21 mouse cellular contexts compared by ENCODE assay signal in the genomic region with DNA sequence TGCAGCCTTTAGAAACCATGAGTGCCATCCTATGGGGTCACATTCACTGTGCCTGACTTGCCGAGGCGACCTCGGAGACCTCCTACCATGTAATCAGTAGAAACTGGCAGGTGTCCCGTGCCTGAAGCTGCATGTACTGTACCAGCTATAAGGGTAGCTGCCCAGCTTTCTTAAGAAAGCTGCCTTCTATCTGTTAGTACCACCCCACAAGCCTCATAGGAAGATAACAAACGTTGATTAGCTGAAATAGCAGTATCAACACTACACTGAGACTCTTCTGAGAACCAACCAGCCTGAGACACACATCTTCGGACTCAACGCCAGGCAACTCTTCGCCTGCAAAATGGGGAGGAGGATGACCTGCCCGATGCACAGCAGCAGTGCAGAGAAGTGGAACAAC.
DNase-seq lines count a peak whose midpoint lies in the region; ATAC-seq lines count a peak whose summit lies in the region.
"Had no signal": no experiment of that assay in that cellular context is flagged by ENCODE, and none has a peak within 500 bp of the region (broad histone marks: within the 10 kb centered on the region; RNA-seq: fewer than 3 reads in every experiment).

No protein-coding gene starts in this region.

- DNase-seq in c-Kit-positive CD71-positive TER-119-positive erythroid progenitor cells, embryonic 14.5 days (ENCODE audit: low spot score): peak; percentile 34
- DNase-seq in liver, embryonic 11.5 days (ENCODE audit: low spot score): no peak
- no peak for DNase-seq in right cerebral cortex, postnatal 10 days (ENCODE audit: low spot score in 2 of 2)
- DNase-seq in cerebellum, adult 9-11 months: no peak
- no peak for DNase-seq in cerebellum, adult 18-20 months
- DNase-seq in thymus, postnatal 25 days: no peak
- DNase-seq: adrenal gland, postnatal 14 days; cerebellum, adult 8-10 months; cerebellum, postnatal 36 days; gastrocnemius, postnatal 10 days; heart, adult 18-20 months; heart, postnatal 10 days; heart, postnatal 4 days had no signal

- WGBS in liver, embryonic 11.5 days: 76% methylated on average over 9 of the region's 9 CpGs
- WGBS in liver, embryonic 15.5 days (ENCODE audit: insufficient replicate concordance): 34% methylated on average over 9 of the region's 9 CpGs

- no peak overlapping the region for H3K27ac ChIP-seq in liver, embryonic 11.5 days (ENCODE audit: low read depth, low read length)
- no peak overlapping the region for H3K27ac ChIP-seq in liver, embryonic 15.5 days (replicated peaks)
- H3K27ac ChIP-seq: embryonic facial prominence, embryonic 10.5 days; forebrain, embryonic 10.5 days; forebrain, embryonic 15.5 days; heart, embryonic 10.5 days; hindbrain, embryonic 12.5 days; hindbrain, postnatal 0 days had no signal

- peak; percentile 80 for ATAC-seq in liver, embryonic 11.5 days (replicated peaks; ENCODE audit: low FRiP score)
- ATAC-seq in liver, embryonic 15.5 days (ENCODE audit: insufficient read depth): peak; percentile 74
- ATAC-seq in megakaryocyte progenitor cell, adult 5-6 weeks (replicated peaks; ENCODE audit: poor library complexity): peak; percentile 90
- ATAC-seq: forebrain, embryonic 15.5 days; hindbrain, postnatal 0 days had no signal

- H3K9ac ChIP-seq in liver, embryonic 11.5 days (ENCODE audit: low read depth, low read length): no peak overlapping the region
- no peak overlapping the region for H3K9ac ChIP-seq in liver, embryonic 15.5 days
- H3K9ac ChIP-seq: forebrain, embryonic 15.5 days; hindbrain, embryonic 12.5 days had no signal

- no peaks in the 10 kb centered on the region; the same call in 1 of the 2 replicates for H3K36me3 ChIP-seq in liver, embryonic 11.5 days (ENCODE audit: control insufficient read depth, insufficient read depth, low read length)
- H3K36me3 ChIP-seq in liver, embryonic 15.5 days (replicated peaks): no peaks in the 10 kb centered on the region; the same call in 1 of the 2 replicates

- no peak overlapping the region for H3K4me2 ChIP-seq in liver, embryonic 11.5 days
- peak overlapping the region; percentile 7; the same call in 1 of the 2 replicates for H3K4me2 ChIP-seq in liver, embryonic 15.5 days
- H3K4me2 ChIP-seq: forebrain, embryonic 15.5 days; hindbrain, embryonic 12.5 days had no signal

- H3K4me3 ChIP-seq in liver, embryonic 11.5 days (ENCODE audit: low read depth, low read length): no peak overlapping the region
- no peak overlapping the region for H3K4me3 ChIP-seq in liver, embryonic 15.5 days (replicated peaks)
- H3K4me3 ChIP-seq: embryonic facial prominence, embryonic 10.5 days; forebrain, embryonic 10.5 days; forebrain, embryonic 15.5 days; heart, embryonic 10.5 days; hindbrain, embryonic 12.5 days had no signal

- H3K9me3 ChIP-seq in liver, embryonic 11.5 days (ENCODE audit: control insufficient read depth, low read length): no peaks in the 10 kb centered on the region
- H3K9me3 ChIP-seq in liver, embryonic 15.5 days (replicated peaks): no peaks in the 10 kb centered on the region
- H3K9me3 ChIP-seq: embryonic facial prominence, embryonic 10.5 days; forebrain, embryonic 10.5 days; forebrain, embryonic 15.5 days; heart, embryonic 10.5 days; hindbrain, embryonic 12.5 days had no signal

- H3K27me3 ChIP-seq in liver, embryonic 11.5 days (replicated peaks; ENCODE audit: control insufficient read depth, insufficient read depth, low read length): no peaks in the 10 kb centered on the region
- no peaks in the 10 kb centered on the region for H3K27me3 ChIP-seq in liver, embryonic 15.5 days
- H3K27me3 ChIP-seq: forebrain, embryonic 15.5 days; hindbrain, embryonic 12.5 days had no signal

- H3K4me1 ChIP-seq in liver, embryonic 11.5 days (replicated peaks; ENCODE audit: control insufficient read depth, insufficient read depth, low read length): peaks cover 3% of the 10 kb centered on the region; the same call in 1 of the 2 replicates
- H3K4me1 ChIP-seq in liver, embryonic 15.5 days (replicated peaks): peaks cover 26% of the 10 kb centered on the region
- H3K4me1 ChIP-seq: embryonic facial prominence, embryonic 10.5 days; forebrain, embryonic 10.5 days; forebrain, embryonic 15.5 days; hindbrain, embryonic 12.5 days had no signal
